Mouse (Mus musculus) limb, embryonic 15.5 days (tissue): ENCODE measurements around the gene Mrps33. TPM values are rescaled to one million over a fixed set of nuclear protein-coding genes. Genes with fewer than 3 reads are reported as not detected.

ENCODE experiments used
- ATAC-seq: fragments of 200-750 bp; cut with Nextera tagmentation; 2 replicates; pipeline ENCODE4 v1.8.0; 2017; ENCODE audit warnings: low read depth, moderate TSS enrichment; ENCODE audit not compliant: insufficient number of reproducible peaks, low FRiP score, low TSS enrichment
- H3K27ac ChIP-seq: fragments of 300-500 bp; sonication (generic); 2 replicates; pipeline ENCODE4 v1.5.1; 2015; ENCODE audit warnings: moderate library complexity, mild to moderate bottlenecking, inconsistent platforms
- H3K27me3 ChIP-seq: fragments of 300-500 bp; sonication (generic); 2 replicates; pipeline ENCODE4 v1.6.1; 2015; ENCODE audit warnings: inconsistent platforms
- H3K36me3 ChIP-seq: fragments of 300-500 bp; sonication (generic); 2 replicates; pipeline ENCODE4 v1.6.1; 2015; ENCODE audit warnings: inconsistent platforms
- H3K4me1 ChIP-seq: fragments of 300-500 bp; sonication (generic); 2 replicates; pipeline ENCODE4 v1.6.1; 2015; ENCODE audit warnings: inconsistent platforms
- H3K4me2 ChIP-seq: fragments of 300-500 bp; sonication (generic); 2 replicates; pipeline ENCODE4 v1.6.1; 2015; ENCODE audit warnings: mild to moderate bottlenecking, inconsistent platforms
- H3K4me3 ChIP-seq: fragments of 300-500 bp; sonication (generic); 2 replicates; pipeline ENCODE4 v1.5.1; 2015; ENCODE audit warnings: mild to moderate bottlenecking, inconsistent platforms
- H3K9ac ChIP-seq: fragments of 300-500 bp; sonication (generic); 2 replicates; pipeline ENCODE4 v1.6.1; 2015; ENCODE audit warnings: inconsistent platforms
- H3K9me3 ChIP-seq: fragments of 300-500 bp; sonication (generic); 2 replicates; pipeline ENCODE4 v1.6.1; 2016; ENCODE audit warnings: inconsistent platforms
- WGBS: fragments of 180-500 bp; shearing (Covaris S2); methylation state at CpG from one replicate; pipeline ENCODE4 v1.1.7; 2015; 5-methylcytosine and 5-hydroxymethylcytosine counted together
- polyA plus RNA-seq: library from polyadenylated mRNA; unstranded; fragments of >200 nt; fragmentation: Nextera tagmentation; extraction: Ambion mirVana; gene quantifications from 2 replicates; pipeline ENCODE4 v1.2.1, GENCODE M21; 2015

Gene Mrps33
- 139 and 166 TPM in 2 replicates for polyA plus RNA-seq

GRCm38 (mm10) chr6:39810612-39811116 is at the start of gene Mrps33:
Mrps33 (minus strand) TSS chr6:39810988.
- WGBS = under 1% methylated on average over 40 of the region's 40 CpGs
- H3K27me3 ChIP-seq = no peaks in the 10 kb centered on the region
- H3K9me3 ChIP-seq = no peaks in the 10 kb centered on the region
- H3K36me3 ChIP-seq = no peaks in the 10 kb centered on the region
- no peak within 1 kb of the TSS for H3K27ac ChIP-seq
- H3K4me2 ChIP-seq = peak within 1 kb of the TSS; percentile 49
- H3K4me3 ChIP-seq = peak within 1 kb of the TSS; percentile 72
- no peaks in the 10 kb centered on the region for H3K4me1 ChIP-seq
- peak; percentile 98 for ATAC-seq
- peak within 1 kb of the TSS; percentile 56 for H3K9ac ChIP-seq

- no peaks in the 10 kb centered on the region for H3K4me1 ChIP-seq
- no peaks in the 10 kb centered on the region for H3K27me3 ChIP-seq
- H3K4me3 ChIP-seq = no peak overlapping the region
- no peaks in the 10 kb centered on the region for H3K9me3 ChIP-seq
- H3K27ac ChIP-seq = no peak overlapping the region
- no peak overlapping the region for H3K9ac ChIP-seq
- WGBS = 92% methylated on average over 4 of the region's 4 CpGs
- H3K36me3 ChIP-seq = no peaks in the 10 kb centered on the region
- no peak overlapping the region for H3K4me2 ChIP-seq
- 0 out of 2 replicates have a peak, but pooled peaks have one; percentile 19 for ATAC-seq
These were observed 38.9 kb upstream of the Mrps33 start for GRCm38 (mm10) chr6:39849667-39850066.

- peak; percentile 48; the same call in 1 of the 2 replicates for ATAC-seq
- 39% methylated on average over 7 of the region's 7 CpGs for WGBS
- no peaks in the 10 kb centered on the region for H3K4me1 ChIP-seq
- H3K9me3 ChIP-seq = no peaks in the 10 kb centered on the region
- no peaks in the 10 kb centered on the region for H3K27me3 ChIP-seq
- no peak overlapping the region for H3K4me3 ChIP-seq
- H3K36me3 ChIP-seq = no peaks in the 10 kb centered on the region
- no peak overlapping the region for H3K27ac ChIP-seq
- H3K9ac ChIP-seq = no peak overlapping the region
- H3K4me2 ChIP-seq = no peak overlapping the region
These were observed 38.0 kb upstream of the Mrps33 start for GRCm38 (mm10) chr6:39848766-39849165.

GRCm38 (mm10) chr6:39847538-39847937 is 36.8 kb upstream of the Mrps33 start:
- Histone ChIP-seq H3K36me3 (no peaks in the 10 kb centered on the region), H3K4me3 (no peak overlapping the region), H3K27ac (no peak overlapping the region), H3K9ac (no peak overlapping the region), H3K9me3 (no peaks in the 10 kb centered on the region), H3K27me3 (no peaks in the 10 kb centered on the region), H3K4me1 (no peaks in the 10 kb centered on the region), H3K4me2 (no peak overlapping the region)
- 76% methylated on average over 2 of the region's 2 CpGs for WGBS
- no peak for ATAC-seq

GRCm38 (mm10) chr6:39843698-39844342 is 33.0 kb upstream of the Mrps33 start:
- Histone ChIP-seq H3K4me2 (no peak overlapping the region), H3K9ac (no peak overlapping the region), H3K9me3 (no peaks in the 10 kb centered on the region), H3K4me1 (no peaks in the 10 kb centered on the region), H3K36me3 (no peaks in the 10 kb centered on the region), H3K4me3 (no peak overlapping the region), H3K27ac (no peak overlapping the region), H3K27me3 (no peaks in the 10 kb centered on the region)
- no peak for ATAC-seq
- WGBS = 89% methylated on average over 14 of the region's 14 CpGs

GRCm38 (mm10) chr6:39828736-39829135 is 17.9 kb upstream of the Mrps33 start:
- no peak overlapping the region for H3K4me2 ChIP-seq
- no peak overlapping the region for H3K9ac ChIP-seq
- no peaks in the 10 kb centered on the region for H3K4me1 ChIP-seq
- no peaks in the 10 kb centered on the region for H3K9me3 ChIP-seq
- no peak for ATAC-seq
- H3K4me3 ChIP-seq = no peak overlapping the region
- no peak overlapping the region for H3K27ac ChIP-seq
- H3K27me3 ChIP-seq = no peaks in the 10 kb centered on the region
- H3K36me3 ChIP-seq = no peaks in the 10 kb centered on the region
- 80% methylated on average over 5 of the region's 5 CpGs for WGBS

- Histone ChIP-seq H3K9ac (no peak overlapping the region), H3K4me1 (no peaks in the 10 kb centered on the region), H3K27ac (no peak overlapping the region), H3K36me3 (no peaks in the 10 kb centered on the region), H3K4me3 (no peak overlapping the region), H3K4me2 (no peak overlapping the region), H3K27me3 (no peaks in the 10 kb centered on the region), H3K9me3 (no peaks in the 10 kb centered on the region)
- no peak for ATAC-seq
- WGBS = 78% methylated on average over 3 of the region's 3 CpGs
These were observed 10.5 kb upstream of the Mrps33 start for GRCm38 (mm10) chr6:39821241-39821640.

- no peak overlapping the region for H3K27ac ChIP-seq
These were observed 8.1 kb upstream of the Mrps33 start for GRCm38 (mm10) chr6:39818922-39819321.

GRCm38 (mm10) chr6:39808511-39808910 is 2.3 kb downstream of the Mrps33 start:
- no peak overlapping the region for H3K9ac ChIP-seq
- 66% methylated on average over 5 of the region's 5 CpGs for WGBS
- ATAC-seq = no peak
- no peak overlapping the region for H3K4me2 ChIP-seq
- H3K9me3 ChIP-seq = no peaks in the 10 kb centered on the region
- no peak overlapping the region for H3K4me3 ChIP-seq
- H3K36me3 ChIP-seq = 0 out of 2 replicates have a peak, but pooled peaks cover 2% of the 10 kb centered on the region
- no peaks in the 10 kb centered on the region for H3K27me3 ChIP-seq
- H3K4me1 ChIP-seq = no peaks in the 10 kb centered on the region
- H3K27ac ChIP-seq = no peak overlapping the region

More at GRCm38 (mm10) chr6:39818922-39819321, 8.1 kb upstream of the Mrps33 start:
- ATAC-seq = no peak
- no peak overlapping the region for H3K4me3 ChIP-seq
- no peaks in the 10 kb centered on the region for H3K9me3 ChIP-seq
- no peak overlapping the region for H3K9ac ChIP-seq
- no peaks in the 10 kb centered on the region for H3K4me1 ChIP-seq
- no peaks in the 10 kb centered on the region for H3K36me3 ChIP-seq
- WGBS = 51% methylated on average over 4 of the region's 4 CpGs
- no peaks in the 10 kb centered on the region for H3K27me3 ChIP-seq
- H3K4me2 ChIP-seq = no peak overlapping the region

GRCm38 (mm10) chr6:39807050-39807560 is 3.7 kb downstream of the Mrps33 start:
- no peaks in the 10 kb centered on the region for H3K4me1 ChIP-seq
- H3K4me3 ChIP-seq = no peak overlapping the region
- no peak overlapping the region for H3K4me2 ChIP-seq
- no peak overlapping the region for H3K9ac ChIP-seq
- no peaks in the 10 kb centered on the region for H3K27me3 ChIP-seq
- peaks cover 10% of the 10 kb centered on the region for H3K36me3 ChIP-seq
- WGBS = 91% methylated on average over 7 of the region's 7 CpGs
- ATAC-seq = no peak
- H3K9me3 ChIP-seq = no peaks in the 10 kb centered on the region
- H3K27ac ChIP-seq = no peak overlapping the region

- Histone ChIP-seq H3K4me3 (no peak overlapping the region), H3K4me1 (no peaks in the 10 kb centered on the region), H3K27ac (no peak overlapping the region), H3K4me2 (no peak overlapping the region), H3K9ac (no peak overlapping the region), H3K27me3 (no peaks in the 10 kb centered on the region), H3K9me3 (no peaks in the 10 kb centered on the region), H3K36me3 (peaks cover 11% of the 10 kb centered on the region)
- WGBS = 89% methylated on average over 7 of the region's 7 CpGs
- no peak for ATAC-seq
These were observed 4.5 kb downstream of the Mrps33 start for GRCm38 (mm10) chr6:39806336-39806735.

GRCm38 (mm10) chr6:39805916-39806315 is 4.9 kb downstream of the Mrps33 start:
- Histone ChIP-seq H3K4me2 (no peak overlapping the region), H3K36me3 (peaks cover 15% of the 10 kb centered on the region), H3K27ac (no peak overlapping the region), H3K27me3 (no peaks in the 10 kb centered on the region), H3K4me1 (no peaks in the 10 kb centered on the region), H3K9ac (no peak overlapping the region), H3K9me3 (no peaks in the 10 kb centered on the region), H3K4me3 (no peak overlapping the region)
- WGBS = 45% methylated on average over 3 of the region's 3 CpGs
- no peak for ATAC-seq
